Mouse (Mus musculus) ES-E14 (cell line): ENCODE measurements around the gene Tm9sf4. TPM values are rescaled to one million over a fixed set of nuclear protein-coding genes. Genes with fewer than 3 reads are reported as not detected.
A peak's percentile ranks its signal among the peaks of the same experiment; 100 is the strongest.

ENCODE experiments used
- DNase-seq: peaks from one replicate; pipeline ENCODE4 v3.0.0-alpha.2; 2013; ENCODE audit warnings: low read depth, low spot score
- H3K27ac ChIP-seq: 2 replicates; pipeline ENCODE4 v1.5.1; 2012; ENCODE audit warnings: low read depth, mild to moderate bottlenecking, low read length, moderate library complexity, mixed read lengths; ENCODE audit not compliant: poor library complexity, insufficient read depth, severe bottlenecking
- H3K36me3 ChIP-seq: 2 replicates; pipeline ENCODE4 v1.6.1; 2012; ENCODE audit warnings: mild to moderate bottlenecking, low read length, moderate library complexity, mixed read lengths; ENCODE audit not compliant: control insufficient read depth, poor library complexity, insufficient read depth, severe bottlenecking
- H3K4me1 ChIP-seq, 2 experiments: fragments of 150-350 bp in 1 of 2; sonication (generic) in 1 of 2; 2 replicates each; pipeline ENCODE4 v1.6.1; 2012; ENCODE audit warnings: low read length in 2 of 2, mild to moderate bottlenecking in 1 of 2, mixed read lengths in 1 of 2; ENCODE audit not compliant: control insufficient read depth in 2 of 2, insufficient read depth in 2 of 2, poor library complexity in 1 of 2
- H3K4me3 ChIP-seq, 2 experiments: fragments of 150-350 bp in 1 of 2; sonication (generic) in 1 of 2; 2 replicates each; pipeline ENCODE4 v1.5.1; 2012; ENCODE audit warnings: low read length in 2 of 2, low read depth in 1 of 2, mild to moderate bottlenecking in 1 of 2, mixed read lengths in 1 of 2; ENCODE audit not compliant: insufficient read depth in 1 of 2, poor library complexity in 1 of 2, severe bottlenecking in 1 of 2
- H3K9ac ChIP-seq: 2 replicates; pipeline ENCODE4 v1.6.1; 2012; ENCODE audit warnings: low read depth, mild to moderate bottlenecking, low read length, mixed read lengths; ENCODE audit not compliant: poor library complexity, insufficient read depth, severe bottlenecking
- H3K9me3 ChIP-seq: fragments of 150-350 bp; sonication (generic); 2 replicates; pipeline ENCODE4 v1.6.1; 2012; ENCODE audit warnings: low read depth, mild to moderate bottlenecking, low read length; ENCODE audit not compliant: control insufficient read depth, insufficient read depth
- CHD2 ChIP-seq: IDR thresholded peaks from 2 replicates; pipeline ENCODE4 v1.6.1; 2014; ENCODE audit warnings: mild to moderate bottlenecking, low read depth, low read length, inconsistent platforms
- HCFC1 ChIP-seq: IDR thresholded peaks from 2 replicates; pipeline ENCODE4 v1.6.1; 2012; ENCODE audit warnings: low read length, inconsistent platforms, borderline replicate concordance; ENCODE audit not compliant: insufficient read depth
- MAFK ChIP-seq: IDR thresholded peaks from 2 replicates; pipeline ENCODE4 v1.6.1; 2014; ENCODE audit warnings: mild to moderate bottlenecking, low read depth, low read length, inconsistent platforms; ENCODE audit not compliant: insufficient read depth
- ZC3H11A ChIP-seq: IDR thresholded peaks from 2 replicates; pipeline ENCODE4 v1.6.1; 2012; ENCODE audit warnings: low read depth, mild to moderate bottlenecking, inconsistent platforms, low read length, borderline replicate concordance
- ZNF384 ChIP-seq: IDR thresholded peaks from 2 replicates; pipeline ENCODE4 v1.6.1; 2012; ENCODE audit warnings: low read depth, low read length, inconsistent platforms
- in situ Hi-C, 2 experiments: fragments of 600-800 bp; cut with MboI; formaldehyde crosslinking; loops; one replicate each; pipeline ENCODE4 v1.15.1; 2025; ENCODE audit warnings: low sequenced_read_pairs in 2 of 2, inconsistent platforms in 1 of 2; ENCODE audit not compliant: unreplicated experiment in 2 of 2
- total RNA-seq: library from RNA; depleted of rRNA; stranded (reverse); fragments of 300-350 nt; gene quantifications from 2 replicates; pipeline ENCODE4 v1.2.3, GENCODE M21; 2012

Tm9sf4 gene
- total RNA-seq, 1 experiment: 62.8 TPM

GRCm38 (mm10) chr2:153239860-153240480, 78.9 kb downstream of the Tm9sf4 start:
- no peak for DNase-seq
- Histone ChIP-seq H3K4me1 (peaks cover 0 to 2% of the 10 kb centered on the region in 2 experiments; a peak in 2 of 4 replicates), H3K9me3 (no peaks in the 10 kb centered on the region), H3K4me3 (peak overlapping the region; percentile 82 to 99), H3K27ac (no peak overlapping the region), H3K9ac (peak overlapping the region; percentile 82; the same call in 1 of the 2 replicates), H3K36me3 (peaks cover 8% of the 10 kb centered on the region)
- no peak for TF ChIP-seq HCFC1
- no peak for TF ChIP-seq ZNF384
- no peak for TF ChIP-seq MAFK
- no peak for TF ChIP-seq CHD2
- TF ChIP-seq ZC3H11A: no peak
- in situ Hi-C loops: no loop called here

- peak overlapping the region; percentile 82 to 99 for H3K4me3 ChIP-seq
- in situ Hi-C loops: no loop called here
- H3K27ac ChIP-seq: peak overlapping the region; percentile 6; the same call in 1 of the 2 replicates
- peak; percentile 11 for DNase-seq
- peaks cover 0 to 2% of the 10 kb centered on the region in 2 experiments; a peak in 2 of 4 replicates for H3K4me1 ChIP-seq
- H3K9me3 ChIP-seq: no peaks in the 10 kb centered on the region
- TF ChIP-seq ZNF384 (no peak), ZC3H11A (no peak), MAFK (no peak), CHD2 (no peak), HCFC1 (no peak)
- peaks cover 3% of the 10 kb centered on the region; the same call in 1 of the 2 replicates for H3K36me3 ChIP-seq
- H3K9ac ChIP-seq: peak overlapping the region; percentile 82
Observed at GRCm38 (mm10) chr2:153240701-153241235, 79.7 kb downstream of the Tm9sf4 start.

GRCm38 (mm10) chr2:153241250-153242014, 80.3 kb downstream of the Tm9sf4 start, which contains the start of the genes Plagl2 and Pofut1:
Gene Plagl2, minus strand, starts transcription at chr2:153241426.
Gene Pofut1, plus strand, starts transcription at chr2:153241533.
- H3K36me3 ChIP-seq: no peaks in the 10 kb centered on the region; the same call in 1 of the 2 replicates
- TF ChIP-seq MAFK (no peak), HCFC1 (0 out of 2 replicates have a peak, but pooled peaks have one; percentile 15), ZC3H11A (no peak)

GRCm38 (mm10) chr2:153242156-153242555, 81.1 kb downstream of the Tm9sf4 start:
- in situ Hi-C loops: no loop called here
- Histone ChIP-seq H3K27ac (no peak overlapping the region), H3K9me3 (no peaks in the 10 kb centered on the region), H3K36me3 (no peaks in the 10 kb centered on the region; the same call in 1 of the 2 replicates), H3K9ac (peak overlapping the region; percentile 61), H3K4me3 (peak overlapping the region; percentile 82 to 99; a peak in 3 of 4 replicates), H3K4me1 (peaks cover 0 to 2% of the 10 kb centered on the region in 2 experiments; a peak in 2 of 4 replicates)
- no peak for TF ChIP-seq ZNF384
- no peak for TF ChIP-seq ZC3H11A
- no peak for TF ChIP-seq MAFK
- no peak for TF ChIP-seq CHD2
- TF ChIP-seq HCFC1: no peak
- no peak for DNase-seq

More at GRCm38 (mm10) chr2:153241250-153242014, 80.3 kb downstream of the Tm9sf4 start, which contains the start of the genes Plagl2 and Pofut1:
- peak within 1 kb of the TSS; percentile 85 for H3K9ac ChIP-seq
- no peaks in the 10 kb centered on the region for H3K9me3 ChIP-seq
- DNase-seq: peak; percentile 68
- H3K27ac ChIP-seq: peak within 1 kb of the TSS; percentile 6; the same call in 1 of the 2 replicates
- in situ Hi-C loops: no loop called here
- peak within 1 kb of the TSS; percentile 82 to 99 for H3K4me3 ChIP-seq
- H3K4me1 ChIP-seq: peaks cover 0 to 2% of the 10 kb centered on the region in 2 experiments; a peak in 2 of 4 replicates
